Mouse (Mus musculus) myocyte (in vitro differentiated cells): ENCODE data around the gene Kcnip2. TPM values are rescaled to one million over a fixed set of nuclear protein-coding genes. Genes with fewer than 3 reads are reported as not detected.

Experiments
- H3K27me3 ChIP-seq: one replicate; pipeline ENCODE4 v1.6.1; 2011; ENCODE audit not compliant: control insufficient read depth, insufficient read depth, insufficient read length
- H3K36me3 ChIP-seq: one replicate; pipeline ENCODE4 v1.6.1; 2011; ENCODE audit not compliant: control insufficient read depth, insufficient read depth
- H3K4me2 ChIP-seq: one replicate; pipeline ENCODE4 v1.6.1; 2011; ENCODE audit warnings: low read depth, control low read depth
- H3K4me3 ChIP-seq: one replicate; pipeline ENCODE4 v1.5.1; 2011; ENCODE audit warnings: mild to moderate bottlenecking, control low read depth, moderate library complexity
- H3K79me2 ChIP-seq: one replicate; pipeline ENCODE4 v1.6.1; 2011; ENCODE audit not compliant: control insufficient read depth, insufficient read depth
- H3ac ChIP-seq: one replicate; pipeline ENCODE4 v1.6.1; 2011; ENCODE audit not compliant: control insufficient read depth, insufficient read length
- CEBPB ChIP-seq: IDR thresholded peaks from 2 replicates; pipeline ENCODE4 v1.6.1; 2011; ENCODE audit warnings: mild to moderate bottlenecking, moderate library complexity; ENCODE audit not compliant: poor library complexity, insufficient read depth, severe bottlenecking
- E2F4 ChIP-seq: IDR thresholded peaks from one replicate; pipeline ENCODE4 v1.6.1; 2011; ENCODE audit warnings: mild to moderate bottlenecking, control low read depth, moderate library complexity; ENCODE audit not compliant: insufficient read depth
- MAX ChIP-seq: IDR thresholded peaks from one replicate; pipeline ENCODE4 v1.6.1; 2011; ENCODE audit warnings: low read depth, mild to moderate bottlenecking, control low read depth
- MYOD1 ChIP-seq, 3 experiments: IDR thresholded peaks; one replicate each; pipeline ENCODE4 v1.6.1; 2011; ENCODE audit warnings: control low read depth in 2 of 3, low read depth in 2 of 3, mild to moderate bottlenecking in 2 of 3, moderate library complexity in 1 of 3; ENCODE audit not compliant: insufficient read length in 2 of 3, control insufficient read depth in 1 of 3
- MYOG ChIP-seq, 3 experiments: IDR thresholded peaks; one replicate each; pipeline ENCODE4 v1.6.1; 2011; ENCODE audit warnings: control low read depth in 2 of 3, low read depth in 2 of 3, mild to moderate bottlenecking in 2 of 3; ENCODE audit not compliant: insufficient read length in 2 of 3, control insufficient read depth in 1 of 3, insufficient read depth in 1 of 3
- POLR2A ChIP-seq: IDR thresholded peaks from one replicate; pipeline ENCODE4 v1.6.1; 2011; ENCODE audit warnings: low read depth, mild to moderate bottlenecking, control low read depth, moderate library complexity; ENCODE audit not compliant: insufficient read length
- POLR2AphosphoS2 ChIP-seq: IDR thresholded peaks from one replicate; pipeline ENCODE4 v1.6.1; 2011; ENCODE audit warnings: low read depth, control low read depth; ENCODE audit not compliant: insufficient read length
- REST ChIP-seq: IDR thresholded peaks from one replicate; pipeline ENCODE4 v1.6.1; 2011; ENCODE audit warnings: mild to moderate bottlenecking, control low read depth, moderate library complexity; ENCODE audit not compliant: insufficient read depth, insufficient read length
- SRF ChIP-seq: IDR thresholded peaks from one replicate; pipeline ENCODE4 v1.6.1; 2011; ENCODE audit warnings: low read depth; ENCODE audit not compliant: control insufficient read depth, insufficient read length
- TCF12 ChIP-seq: IDR thresholded peaks from one replicate; pipeline ENCODE4 v1.6.1; 2011; ENCODE audit warnings: mild to moderate bottlenecking, control low read depth; ENCODE audit not compliant: poor library complexity, insufficient read depth, severe bottlenecking
- TCF3 ChIP-seq: IDR thresholded peaks from one replicate; pipeline ENCODE4 v1.6.1; 2011; ENCODE audit warnings: low read depth, control low read depth; ENCODE audit not compliant: insufficient read length
- USF1 ChIP-seq: IDR thresholded peaks from one replicate; pipeline ENCODE4 v1.6.1; 2011; ENCODE audit warnings: low read depth, mild to moderate bottlenecking, control low read depth, moderate library complexity
- polyA plus RNA-seq: library from polyadenylated mRNA; unstranded; fragments of >200 nt; fragmentation: generic; extraction: Trizol; gene quantifications from one replicate; pipeline ENCODE4 v1.2.1, GENCODE M21; 2012; ENCODE audit warnings: missing spikeins

Gene Kcnip2
- polyA plus RNA-seq, 1 experiment, result 0.04 TPM

DNA sequence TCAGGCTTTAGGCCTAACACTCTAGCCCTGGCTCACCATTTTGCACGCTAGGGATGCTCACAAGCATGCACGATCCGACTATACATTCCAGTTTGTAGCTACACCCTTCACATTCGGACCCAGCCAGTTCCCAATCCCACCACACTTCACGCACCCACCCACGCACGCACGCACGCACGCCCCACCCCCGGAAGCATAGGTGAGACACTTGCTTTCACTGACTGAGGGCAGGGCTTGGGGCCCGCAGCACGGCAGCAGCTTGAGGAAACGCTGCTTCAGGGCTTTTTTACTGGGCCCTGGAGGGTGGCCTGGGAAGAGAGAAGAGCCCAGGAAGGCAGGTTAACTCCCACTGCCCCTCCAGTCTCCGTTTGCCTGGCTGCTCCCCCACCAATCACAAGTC lies 19.0 kb downstream of the Kcnip2 start:
- H3K27me3 ChIP-seq, result peaks cover 4% of the 10 kb centered on the region
- no peak for TF ChIP-seq MYOG (IDR thresholded peaks at IDR 0.05; ENCODE audit: control insufficient read depth in 1 of 3, insufficient read depth in 1 of 3, insufficient read length in 2 of 3, low read depth in 2 of 3)
- no peak for TF ChIP-seq TCF12
- H3K4me2 ChIP-seq, result no peak overlapping the region
- H3K36me3 ChIP-seq, result no peaks in the 10 kb centered on the region
- H3ac ChIP-seq, result no peak overlapping the region
- no peaks in the 10 kb centered on the region for H3K79me2 ChIP-seq
- no peak overlapping the region for H3K4me3 ChIP-seq

DNA sequence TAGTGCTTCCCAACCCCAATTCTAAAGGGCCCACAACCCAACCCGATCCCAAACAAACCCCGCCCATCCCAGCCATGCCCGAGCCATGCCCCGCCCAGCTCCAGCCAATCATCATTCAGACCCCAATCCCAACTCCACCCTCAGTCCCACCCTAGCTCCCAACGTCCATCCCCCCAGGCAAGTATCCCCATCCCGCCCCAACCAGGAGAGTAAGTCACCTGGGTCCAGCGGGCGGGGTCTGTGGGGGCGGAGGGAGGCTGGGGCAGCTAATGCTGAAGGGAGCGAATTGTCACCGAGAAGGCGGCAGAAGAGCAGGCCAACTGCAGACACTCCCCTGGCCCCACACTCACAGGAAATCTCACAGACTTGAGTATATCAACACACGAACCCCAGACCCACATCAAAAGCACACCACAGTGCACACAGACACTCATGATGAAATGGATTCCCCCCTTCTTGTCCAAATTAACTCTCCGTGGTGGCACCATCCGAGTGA lies 19.8 kb downstream of the Kcnip2 start:
- Histone ChIP-seq H3K36me3 (no peaks in the 10 kb centered on the region), H3K4me3 (no peak overlapping the region), H3ac (no peak overlapping the region), H3K27me3 (no peaks in the 10 kb centered on the region), H3K79me2 (no peaks in the 10 kb centered on the region), H3K4me2 (no peak overlapping the region)
- TF ChIP-seq POLR2A (no peak), MYOG (IDR thresholded peaks at IDR 0.05; ENCODE audit: control insufficient read depth in 1 of 3, insufficient read depth in 1 of 3, insufficient read length in 2 of 3, low read depth in 2 of 3) (no peak), TCF3 (no peak), TCF12 (no peak), MAX (no peak)

DNA sequence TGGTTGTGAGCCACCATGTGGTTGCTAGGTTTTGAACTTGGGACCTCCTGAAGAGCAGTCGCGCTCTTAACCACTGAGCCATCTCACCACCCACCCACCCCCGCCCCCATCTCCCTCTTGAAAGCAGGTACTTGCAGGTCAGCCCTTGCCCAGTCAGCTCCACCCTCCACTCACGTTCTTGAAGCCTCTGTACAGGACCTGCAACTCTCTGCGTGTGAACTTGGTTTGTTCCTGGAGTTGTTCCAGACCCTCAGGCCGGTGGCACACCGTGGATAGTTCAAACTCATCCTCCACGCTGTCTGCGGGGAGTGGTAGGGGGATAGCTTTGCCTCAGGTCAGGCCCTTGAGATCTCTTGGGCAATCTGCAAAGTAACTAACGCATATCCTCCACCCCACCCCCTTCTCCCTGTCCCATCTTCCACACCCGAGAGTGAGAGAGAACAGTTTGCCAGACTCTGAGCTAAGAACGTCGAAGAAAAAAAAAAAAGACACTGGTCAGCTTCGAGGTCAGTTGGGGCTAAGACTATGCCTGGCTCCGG lies 20.4 kb downstream of the Kcnip2 start:
- H3ac ChIP-seq, result no peak overlapping the region
- H3K4me3 ChIP-seq, result no peak overlapping the region
- no peak overlapping the region for H3K4me2 ChIP-seq
- H3K79me2 ChIP-seq, result no peaks in the 10 kb centered on the region
- no peaks in the 10 kb centered on the region for H3K36me3 ChIP-seq
- H3K27me3 ChIP-seq, result no peaks in the 10 kb centered on the region
- no peak for TF ChIP-seq SRF
- TF ChIP-seq MYOG (IDR thresholded peaks at IDR 0.05; ENCODE audit: control insufficient read depth in 1 of 3, insufficient read depth in 1 of 3, insufficient read length in 2 of 3, low read depth in 2 of 3), result no peak
- TF ChIP-seq USF1, result no peak
- TF ChIP-seq TCF3, result no peak
- no peak for TF ChIP-seq MAX
- TF ChIP-seq MYOD1 (IDR thresholded peaks at IDR 0.05; ENCODE audit: control insufficient read depth in 1 of 3, insufficient read length in 2 of 3, low read depth in 2 of 3), result no peak
- TF ChIP-seq TCF12, result no peak
- no peak for TF ChIP-seq POLR2A
- TF ChIP-seq POLR2AphosphoS2, result no peak

DNA sequence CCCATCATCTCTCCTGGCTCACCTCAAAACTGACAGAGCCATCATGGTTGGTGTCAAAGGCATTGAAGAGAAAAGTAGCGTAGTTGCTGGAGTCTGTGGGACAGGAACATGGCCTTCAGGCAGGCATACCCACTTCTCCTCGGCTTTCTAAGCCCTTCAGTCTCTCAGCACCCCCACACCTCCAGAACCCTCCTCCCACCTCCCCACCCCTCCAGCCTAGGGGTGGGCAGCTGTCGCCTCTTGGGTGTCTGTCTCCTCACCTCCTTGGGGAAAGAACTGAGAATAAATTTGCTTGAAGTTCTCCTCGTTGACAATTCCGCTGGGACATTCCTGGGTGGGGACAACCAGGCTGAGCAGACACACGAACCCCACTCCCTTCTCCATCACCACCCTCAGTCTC lies 21.1 kb downstream of the Kcnip2 start:
- Histone ChIP-seq H3K4me2 (no peak overlapping the region), H3K79me2 (no peaks in the 10 kb centered on the region), H3K4me3 (no peak overlapping the region), H3K27me3 (no peaks in the 10 kb centered on the region), H3ac (no peak overlapping the region), H3K36me3 (no peaks in the 10 kb centered on the region)
- TF ChIP-seq MYOG (IDR thresholded peaks at IDR 0.05; ENCODE audit: control insufficient read depth in 1 of 3, insufficient read depth in 1 of 3, insufficient read length in 2 of 3, low read depth in 2 of 3), result no peak
- no peak for TF ChIP-seq MYOD1 (IDR thresholded peaks at IDR 0.05; ENCODE audit: control insufficient read depth in 1 of 3, insufficient read length in 2 of 3, low read depth in 2 of 3)
- TF ChIP-seq TCF3, result no peak
- no peak for TF ChIP-seq POLR2AphosphoS2
- no peak for TF ChIP-seq TCF12
- TF ChIP-seq CEBPB, result no peak
- TF ChIP-seq REST, result no peak
- no peak for TF ChIP-seq MAX
- TF ChIP-seq E2F4, result no peak
- no peak for TF ChIP-seq SRF
- TF ChIP-seq POLR2A, result no peak
- TF ChIP-seq USF1, result no peak

DNA sequence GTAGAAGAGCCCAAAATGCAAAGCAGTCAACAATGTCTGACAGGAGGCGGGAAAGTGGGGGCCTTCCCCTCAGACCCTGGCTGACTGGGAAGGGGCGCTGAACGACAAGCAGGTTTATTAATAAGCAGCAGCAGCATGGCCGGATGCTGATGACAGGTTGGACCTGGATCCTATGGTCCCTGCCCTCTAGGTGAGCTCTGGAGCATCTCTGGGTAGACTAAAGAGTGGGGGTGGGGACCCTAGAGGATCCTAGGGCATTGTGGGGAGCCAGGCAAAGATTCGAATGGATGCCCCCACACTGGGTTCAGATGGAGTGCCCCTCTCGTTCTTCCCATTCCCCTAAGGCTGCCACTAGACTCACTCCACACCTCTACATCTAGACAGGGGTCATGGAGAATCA lies 23.5 kb downstream of the Kcnip2 start:
- no peak for TF ChIP-seq MYOD1 (IDR thresholded peaks at IDR 0.05; ENCODE audit: control insufficient read depth in 1 of 3, insufficient read length in 2 of 3, low read depth in 2 of 3)
- no peak for TF ChIP-seq MYOG (IDR thresholded peaks at IDR 0.05; ENCODE audit: control insufficient read depth in 1 of 3, insufficient read depth in 1 of 3, insufficient read length in 2 of 3, low read depth in 2 of 3)
- TF ChIP-seq CEBPB, result no peak
- no peak for TF ChIP-seq MAX
- no peak for TF ChIP-seq REST
- no peak for TF ChIP-seq USF1
- TF ChIP-seq POLR2A, result no peak
- TF ChIP-seq TCF12, result no peak
- no peak for TF ChIP-seq TCF3
- no peak for TF ChIP-seq SRF
- TF ChIP-seq POLR2AphosphoS2, result no peak
- no peak for TF ChIP-seq E2F4
- H3ac ChIP-seq, result no peak overlapping the region
- no peak overlapping the region for H3K4me3 ChIP-seq
- H3K27me3 ChIP-seq, result no peaks in the 10 kb centered on the region
- no peaks in the 10 kb centered on the region for H3K79me2 ChIP-seq
- no peaks in the 10 kb centered on the region for H3K36me3 ChIP-seq
- no peak overlapping the region for H3K4me2 ChIP-seq
